Mouse (Mus musculus) lung, postnatal 36 days (tissue): ENCODE measurements around the gene Zfp592.
"Not testable (repeated sequence)": the region's sequence is repeated elsewhere in the genome, so short reads cannot be mapped to it uniquely, and the experiment has no call there.

Experiments used
- DNase-seq: peaks from one replicate; pipeline ENCODE4 v3.0.0; 2022; ENCODE audit warnings: mixed read lengths

Gene Zfp592

DNA sequence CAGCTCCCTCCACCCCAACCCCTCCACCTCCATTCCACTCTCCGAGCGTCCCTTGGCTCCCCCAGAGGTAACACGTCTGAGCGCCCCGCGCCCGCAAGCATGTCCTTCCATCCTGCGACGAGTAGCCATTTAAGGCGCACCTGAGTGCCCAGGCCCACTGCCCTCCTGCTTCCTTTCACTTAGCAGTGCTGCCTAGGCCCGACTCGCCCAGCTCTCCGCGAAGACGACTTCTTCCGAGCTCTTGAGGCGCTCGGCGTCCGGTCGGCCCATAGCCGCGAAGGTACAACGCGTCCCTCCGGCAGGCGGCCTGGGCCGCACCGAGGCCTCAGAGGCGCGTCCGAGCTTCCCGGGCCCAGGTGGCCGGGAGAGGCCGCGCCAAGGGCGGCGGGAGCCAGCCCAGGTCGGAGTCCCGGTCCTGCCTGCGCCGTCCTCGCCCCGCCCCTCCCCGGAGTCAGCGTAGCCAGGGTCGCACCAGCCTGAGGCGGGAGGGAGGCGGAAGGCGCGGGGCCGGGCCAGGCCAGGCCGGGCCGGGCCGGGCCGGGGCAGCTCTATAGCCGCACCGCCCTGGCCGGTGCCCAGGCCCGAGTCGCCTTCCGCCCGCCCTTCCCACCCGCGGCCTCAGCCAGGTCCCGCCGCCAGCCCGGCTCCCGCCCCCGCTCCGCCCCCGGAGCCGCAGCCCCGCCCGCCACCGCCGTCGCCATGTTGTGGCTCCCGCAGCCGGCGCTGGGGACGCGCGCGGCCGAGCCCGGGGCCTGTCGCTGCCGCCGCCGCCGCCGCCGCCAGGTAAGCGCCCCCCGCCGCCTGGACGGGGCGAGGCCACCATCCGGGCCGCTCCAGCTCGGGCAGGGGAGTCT, at the start of gene Zfp592:
TSS of gene Zfp592 (plus strand) at position 702 of the 854 bp plus-strand sequence.
- peak; percentile 85 for DNase-seq

DNA sequence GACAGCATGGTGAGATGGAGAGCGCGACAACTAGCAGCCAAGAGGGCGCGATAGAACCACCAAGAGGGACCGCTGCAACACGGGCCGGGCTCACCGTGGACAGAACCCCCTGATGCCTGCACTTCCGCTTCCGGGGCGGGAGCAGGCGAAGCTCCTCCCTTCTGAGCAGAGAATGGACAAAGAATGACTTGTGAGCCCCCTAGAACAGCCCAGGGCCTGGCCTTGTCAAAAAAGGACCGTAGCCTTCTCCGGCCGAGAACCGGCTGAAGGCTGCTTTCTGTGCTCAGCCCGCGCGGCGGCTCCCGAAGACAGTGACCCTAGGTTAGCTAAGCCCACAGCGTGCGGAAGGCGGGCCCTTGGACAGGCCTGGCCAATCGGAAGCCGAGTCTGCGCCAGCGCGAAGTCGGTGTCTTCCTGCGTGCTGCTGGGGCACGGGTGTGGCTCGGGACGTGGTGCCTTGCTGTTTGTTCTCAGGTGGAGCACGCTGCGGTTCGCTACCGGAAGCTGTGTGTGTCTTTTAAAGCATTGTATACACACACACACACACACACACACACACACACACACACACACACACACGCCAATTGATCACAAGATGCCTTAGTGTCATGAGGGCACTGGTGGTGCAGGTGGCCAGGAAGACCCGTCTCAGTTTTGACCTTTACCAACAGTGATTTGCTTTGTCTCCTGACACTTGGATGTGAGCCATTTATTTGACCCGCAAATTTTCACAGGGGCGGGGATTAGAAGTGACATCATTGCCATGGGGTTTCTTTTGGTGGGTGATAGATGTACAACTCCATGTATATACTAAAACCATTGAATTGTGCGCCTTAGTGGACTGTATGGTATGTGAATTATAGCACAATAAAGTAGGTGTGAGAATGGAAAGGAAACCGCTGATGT, 45.8 kb upstream of the Zfp592 start, which contains the start of gene Sec11a:
TSS of gene Sec11a (minus strand) at position 336 of the 906 bp plus-strand sequence.
- DNase-seq: peak; percentile 96

DNA sequence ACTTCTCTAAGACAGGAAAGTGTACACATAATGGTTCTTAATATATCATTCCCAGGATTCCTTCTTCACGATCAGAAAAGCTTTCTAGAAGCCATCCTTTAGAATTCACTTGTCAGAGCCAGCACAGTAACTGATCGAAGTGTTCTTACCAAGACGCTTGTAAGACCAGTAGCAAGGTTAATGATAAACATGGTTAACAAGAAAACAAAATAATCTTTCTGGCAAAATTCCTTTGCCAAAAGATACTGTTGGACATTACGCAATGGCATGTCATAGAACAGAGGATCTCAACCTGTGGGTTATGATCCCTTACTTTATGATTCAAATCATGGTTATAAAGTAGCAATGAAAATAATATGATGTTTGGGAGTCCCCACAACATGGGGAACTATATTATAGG, 42.0 kb upstream of the Zfp592 start:
- DNase-seq: no peak

DNA sequence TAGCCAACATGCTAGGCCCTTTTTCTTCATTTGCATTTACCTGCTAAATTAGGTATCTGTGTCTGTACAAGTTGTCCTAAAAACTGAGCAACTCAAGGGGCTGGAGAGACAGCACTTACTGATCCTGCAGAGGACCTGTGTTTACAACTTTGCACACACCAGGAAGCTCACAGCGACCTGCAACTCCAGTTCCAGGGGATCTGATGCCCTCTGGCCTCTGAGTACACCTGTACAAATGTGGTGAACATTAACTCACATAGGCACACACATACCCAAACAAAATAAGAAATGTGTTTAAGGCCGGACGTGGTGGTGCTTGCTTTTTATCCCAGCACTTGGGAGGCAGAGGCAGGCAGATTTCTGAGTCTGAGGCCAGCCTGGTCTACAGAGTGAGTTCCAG, 41.3 kb upstream of the Zfp592 start:
- DNase-seq: no peak

DNA sequence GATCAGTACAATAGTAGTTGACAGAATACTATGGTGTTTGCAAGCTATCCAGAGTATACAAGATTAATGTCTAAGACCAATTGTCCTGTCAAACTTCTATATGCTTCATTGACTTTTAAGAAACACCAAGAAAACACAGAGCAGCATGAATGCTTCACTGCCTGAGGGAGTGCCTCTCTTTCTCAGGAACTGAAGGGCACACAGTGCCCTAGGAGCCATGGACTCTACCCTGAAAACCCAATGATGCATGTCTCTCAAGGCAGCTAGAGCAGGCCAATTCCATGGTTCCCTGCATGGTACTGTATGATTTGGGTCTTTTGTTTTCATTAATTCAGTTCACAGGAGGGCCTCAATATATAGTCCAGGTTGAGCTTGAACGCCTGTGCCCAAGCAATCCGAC, 39.2 kb upstream of the Zfp592 start:
- no peak for DNase-seq

DNA sequence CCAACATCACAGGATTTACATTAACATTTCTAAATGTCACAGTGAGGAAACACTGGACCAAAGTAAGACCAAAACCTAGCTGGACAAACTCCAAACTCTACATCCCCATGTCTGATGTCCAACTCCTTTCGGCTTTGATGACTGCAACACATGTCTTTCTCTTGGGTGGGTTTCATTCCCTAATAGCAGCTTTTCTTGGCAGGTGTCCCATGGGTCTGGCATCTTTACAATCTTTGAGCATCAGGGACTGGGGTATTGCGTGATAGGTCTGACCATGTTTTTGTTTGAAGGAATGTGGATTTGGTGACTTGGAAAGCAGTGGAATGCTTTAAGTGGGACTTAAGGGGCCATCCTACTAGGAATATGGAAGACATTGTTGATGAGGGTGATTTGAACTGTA, 36.6 kb upstream of the Zfp592 start:
- no peak for DNase-seq

DNA sequence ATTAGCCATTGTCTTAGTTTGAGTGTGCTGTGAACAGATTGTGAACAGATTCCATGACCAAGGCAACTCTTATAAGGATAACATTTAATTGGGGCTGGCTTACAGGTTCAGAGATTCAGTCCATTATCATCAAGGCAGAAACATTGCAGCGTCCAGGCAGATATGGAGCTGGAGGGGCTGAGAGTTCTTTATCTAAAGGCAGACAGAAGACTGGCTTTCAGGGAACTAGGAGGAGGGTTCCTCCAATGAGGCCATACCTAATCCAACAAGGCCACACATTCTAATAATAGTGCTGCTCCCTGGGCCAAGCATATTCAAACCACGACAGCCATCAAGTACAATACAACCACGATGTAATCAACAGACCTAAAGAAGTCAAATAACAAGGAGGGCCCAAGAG, 34.5 kb upstream of the Zfp592 start:
- DNase-seq: no peak

DNA sequence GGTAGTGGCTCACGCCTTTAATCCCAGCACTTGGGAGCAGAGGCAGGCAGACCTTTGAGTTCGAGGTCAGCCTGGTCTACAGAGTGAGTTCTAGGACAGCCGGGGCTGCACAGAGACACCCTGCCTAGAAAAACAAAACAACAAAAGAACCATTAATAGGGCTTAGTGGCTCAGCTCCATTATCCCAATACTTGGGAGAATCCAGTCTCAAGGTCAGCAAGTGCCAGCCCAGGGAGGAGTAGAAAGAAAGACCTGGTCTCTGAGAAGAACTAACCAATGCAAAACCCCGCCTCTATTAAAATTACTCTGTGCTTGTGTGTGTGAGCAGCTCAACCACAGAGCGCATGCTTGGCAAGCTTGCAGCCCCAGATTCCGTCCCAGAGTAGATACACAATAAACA, 30.7 kb upstream of the Zfp592 start:
- no peak for DNase-seq

DNA sequence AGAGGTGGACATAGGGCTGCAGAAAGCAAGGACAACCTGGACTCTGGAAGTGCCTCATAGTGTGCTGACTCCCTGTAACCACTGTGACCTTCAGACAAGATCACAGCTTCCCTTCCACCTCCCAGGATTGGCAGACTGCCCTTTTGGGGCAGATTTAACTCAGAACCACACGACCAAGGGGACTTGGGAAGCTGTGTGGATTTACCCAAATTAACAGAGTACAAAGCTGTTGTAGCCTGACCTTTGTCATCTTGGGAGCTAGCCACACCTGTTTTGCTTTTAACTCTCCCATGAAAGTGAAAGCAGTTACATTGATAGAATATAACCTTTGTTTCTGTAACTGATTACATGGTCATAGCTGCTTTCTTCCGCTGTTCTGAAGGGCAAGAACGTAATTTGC, 22.6 kb upstream of the Zfp592 start:
- DNase-seq: no peak

DNA sequence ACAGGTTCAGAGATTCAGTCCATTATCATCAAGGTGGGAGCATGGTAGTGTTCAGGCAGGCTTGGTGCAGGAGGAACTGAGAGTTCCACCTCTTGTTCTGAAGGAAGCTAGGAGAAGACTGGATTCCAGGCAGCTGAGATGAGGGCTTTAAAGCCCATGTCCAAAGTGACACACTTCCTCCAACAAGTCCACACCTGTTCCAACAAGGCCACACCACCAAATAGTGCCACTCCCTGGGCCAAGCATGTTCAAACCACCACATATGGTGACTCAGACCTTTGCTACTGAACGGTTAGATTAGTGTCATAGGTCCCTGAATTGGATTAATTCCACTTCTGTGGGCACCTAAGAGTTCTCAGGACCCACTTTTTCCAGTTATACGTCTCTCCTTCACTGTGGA, 22.1 kb upstream of the Zfp592 start:
- no peak for DNase-seq

DNA sequence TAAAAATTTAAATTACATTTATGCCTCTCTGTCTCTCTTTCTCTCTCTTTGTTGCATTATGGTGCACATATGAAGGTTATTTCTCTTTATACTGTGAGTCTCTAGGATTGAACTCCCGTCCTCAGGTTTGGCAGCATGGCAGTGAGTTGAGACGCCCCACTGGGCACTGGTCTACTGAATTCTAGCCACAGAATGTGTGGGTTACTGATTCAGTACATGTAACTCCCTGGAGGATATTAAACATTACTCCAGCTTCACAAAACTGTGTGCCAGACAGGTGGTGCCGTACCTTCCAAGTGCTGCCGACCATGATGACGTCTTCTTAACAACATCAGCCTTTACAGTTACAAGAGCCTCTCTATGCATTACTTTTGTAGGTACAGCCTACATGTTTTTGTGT, 21.4 kb upstream of the Zfp592 start:
- no peak for DNase-seq

DNA sequence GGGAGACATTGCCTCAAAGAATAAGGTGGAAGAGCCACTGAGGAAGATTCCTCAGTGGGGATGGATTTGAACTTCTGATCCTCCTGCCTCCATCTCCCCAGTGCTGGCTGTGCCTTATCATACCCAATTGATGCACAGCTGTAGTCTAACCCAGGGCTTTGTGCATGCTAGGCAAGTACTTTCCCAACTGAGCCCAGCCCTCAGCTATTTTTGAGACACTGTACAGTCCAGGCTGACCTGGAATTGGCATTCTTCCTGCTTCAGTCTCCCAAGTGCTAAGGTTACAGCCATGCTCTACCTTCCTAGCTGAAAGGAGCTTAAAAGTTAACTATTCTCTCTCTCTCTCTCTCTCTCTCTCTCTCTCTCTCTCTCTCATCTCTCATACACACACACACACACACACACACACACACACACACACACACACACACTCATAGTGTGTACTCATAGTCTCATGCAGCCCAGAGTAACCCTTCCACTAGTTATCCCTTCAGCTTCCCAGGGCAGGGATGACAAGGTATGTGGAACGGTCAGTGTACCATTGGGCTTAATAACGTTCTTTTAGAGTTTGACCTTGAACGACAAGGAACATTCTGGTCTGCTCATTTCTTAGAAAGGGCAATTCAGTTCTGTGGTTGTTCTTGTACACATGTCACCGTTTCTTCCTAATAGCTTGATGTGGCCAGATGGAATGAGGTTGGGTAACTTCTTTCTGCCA, 20.4 kb upstream of the Zfp592 start:
- not testable (repeated sequence) for DNase-seq

DNA sequence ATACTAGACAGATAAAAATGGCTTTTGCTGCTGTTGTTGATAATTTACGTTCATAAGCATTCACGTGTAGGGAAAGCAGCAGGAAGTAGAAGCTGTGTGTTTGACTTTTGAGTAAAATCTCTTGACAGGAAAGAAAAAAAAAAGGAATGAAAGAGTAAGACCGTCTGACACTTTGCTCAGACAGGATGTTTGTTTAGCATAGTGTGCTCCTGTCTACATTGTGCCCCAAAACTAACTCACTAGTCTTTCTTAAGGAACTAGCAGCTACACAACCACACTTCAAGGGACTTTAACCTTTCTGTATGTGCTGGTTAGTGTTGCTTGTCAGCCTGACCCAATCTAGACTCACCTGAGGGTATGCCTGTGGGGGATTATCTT, 19.9 kb upstream of the Zfp592 start:
- DNase-seq: not testable (repeated sequence)

DNA sequence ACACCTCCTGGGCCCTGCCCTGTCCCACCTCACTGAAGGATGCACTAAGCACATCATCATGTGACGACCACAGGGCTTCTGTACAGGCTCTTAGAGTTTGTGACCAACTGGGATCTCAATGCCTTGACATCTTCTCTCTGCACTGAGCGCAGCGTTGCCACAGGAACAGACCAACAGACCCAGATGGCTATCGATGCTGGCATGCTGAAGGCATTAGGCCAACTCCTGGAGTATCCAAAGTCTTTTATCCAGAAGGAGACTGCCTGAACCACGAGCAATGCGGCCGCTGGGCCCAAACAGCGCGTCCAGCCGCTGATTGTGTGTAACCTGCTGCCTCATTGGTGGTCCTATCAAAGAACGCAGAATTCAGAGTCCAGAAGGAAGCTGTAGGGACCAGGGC, 12.9 kb upstream of the Zfp592 start:
- no peak for DNase-seq

DNA sequence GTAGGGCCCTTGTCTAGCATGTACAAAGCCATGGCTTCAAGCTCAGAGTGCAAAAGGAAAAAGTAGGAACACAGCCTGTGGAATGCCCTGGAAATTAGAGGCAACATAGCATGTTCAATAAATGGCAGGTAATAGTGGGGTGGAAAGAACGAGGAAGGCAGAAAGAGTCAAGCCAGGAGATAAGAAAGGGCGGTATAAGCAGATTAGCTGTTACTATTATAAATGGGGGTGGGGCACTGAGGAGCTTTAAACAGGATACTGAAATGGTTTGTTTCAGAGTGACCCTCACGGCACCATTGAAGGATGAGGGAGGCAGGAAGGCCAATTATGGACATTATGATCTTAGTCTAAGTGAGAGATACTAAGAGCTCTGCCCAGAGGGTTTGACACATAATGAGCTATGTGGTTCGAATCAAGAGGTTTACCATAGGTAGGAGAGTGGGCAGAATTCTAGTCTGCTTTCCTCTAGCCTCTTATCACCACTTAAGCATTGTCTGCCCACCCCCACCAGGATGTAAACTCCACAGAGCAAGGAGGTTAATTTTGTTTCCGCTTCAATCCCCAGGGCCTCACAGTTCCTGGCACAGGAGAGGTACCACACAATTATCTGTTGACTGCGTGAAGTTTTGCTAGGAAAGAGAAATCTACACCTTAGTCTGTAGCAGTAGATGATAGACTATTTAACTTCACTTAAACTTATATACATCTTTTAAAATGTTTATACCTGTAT, 6.9 kb upstream of the Zfp592 start:
- no peak for DNase-seq

DNA sequence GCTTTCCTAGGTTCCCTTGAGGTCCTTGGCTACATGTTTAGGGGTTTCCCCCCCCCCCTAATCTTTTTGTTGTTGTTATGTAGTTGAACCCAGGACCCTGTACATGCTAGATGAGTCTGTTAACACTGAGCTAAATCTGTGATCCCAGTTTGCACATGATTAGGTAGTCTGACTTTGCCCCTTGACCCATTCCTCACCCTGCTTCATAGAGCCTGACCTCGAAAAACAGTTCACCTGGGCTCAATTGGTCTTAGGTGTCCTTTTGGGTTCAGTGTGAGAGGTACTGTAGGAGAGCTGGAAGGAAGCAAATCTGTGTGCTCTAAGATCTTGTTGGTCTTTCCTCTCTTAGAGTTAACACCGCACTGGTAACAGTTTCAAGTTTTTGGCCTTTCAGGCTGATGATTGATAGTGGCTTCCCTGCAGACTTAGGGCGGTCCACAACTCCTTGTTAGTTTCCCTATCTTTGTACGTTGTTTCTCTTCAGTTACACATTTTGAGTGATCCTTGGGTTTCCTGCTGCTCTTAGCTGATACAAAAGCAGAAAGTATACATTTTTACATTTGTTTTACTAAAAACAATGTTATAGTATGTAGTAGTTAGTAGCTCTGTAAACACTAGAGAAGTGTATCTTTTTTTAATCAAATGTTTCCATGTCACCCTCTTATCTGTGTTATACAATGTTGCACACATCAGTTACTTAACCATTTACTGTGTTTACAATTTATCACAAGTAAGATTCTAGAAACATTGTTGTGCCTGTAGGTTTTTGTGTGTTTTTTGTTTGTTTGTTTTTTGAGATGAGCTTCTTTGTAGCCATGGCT, 5.5 kb upstream of the Zfp592 start:
- no peak for DNase-seq

DNA sequence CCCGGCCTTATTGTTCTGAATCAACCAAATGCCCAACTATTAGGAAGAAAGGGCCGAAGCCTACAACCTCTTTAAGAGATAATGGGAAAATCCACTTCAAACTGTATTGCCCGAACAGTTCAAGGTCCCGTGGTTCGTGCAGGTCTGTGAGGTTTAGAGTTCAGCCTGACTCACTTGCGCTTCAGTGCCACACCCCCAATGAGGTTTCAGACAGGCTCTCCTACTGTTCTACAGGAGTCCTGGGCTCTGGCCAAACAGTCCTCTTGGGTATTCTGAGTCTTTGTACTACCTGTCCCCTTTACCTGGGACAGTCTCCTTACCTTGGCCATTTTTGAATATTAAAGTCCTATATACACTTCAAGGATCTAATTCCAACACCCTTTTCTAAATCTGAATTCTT, 3.2 kb upstream of the Zfp592 start:
- DNase-seq: no peak

DNA sequence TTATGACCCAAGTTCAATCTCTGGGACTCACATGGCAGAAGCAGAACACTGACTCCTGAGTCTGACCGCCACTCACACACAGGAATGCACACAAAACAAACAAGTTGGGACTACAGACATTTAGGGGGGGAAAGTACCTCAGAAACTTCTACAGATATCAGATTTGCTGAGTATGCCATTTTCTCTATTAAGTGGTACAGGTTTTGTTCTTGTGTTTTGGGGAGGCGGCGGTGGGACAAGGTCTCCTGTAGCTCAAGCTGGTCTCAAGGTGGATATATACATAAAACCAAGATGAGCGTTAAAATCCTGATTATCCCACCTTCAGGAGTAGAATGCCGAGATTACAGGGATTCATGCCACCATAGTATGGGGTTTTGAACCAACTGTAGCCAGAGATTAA, 1.9 kb upstream of the Zfp592 start:
- no peak for DNase-seq

DNA sequence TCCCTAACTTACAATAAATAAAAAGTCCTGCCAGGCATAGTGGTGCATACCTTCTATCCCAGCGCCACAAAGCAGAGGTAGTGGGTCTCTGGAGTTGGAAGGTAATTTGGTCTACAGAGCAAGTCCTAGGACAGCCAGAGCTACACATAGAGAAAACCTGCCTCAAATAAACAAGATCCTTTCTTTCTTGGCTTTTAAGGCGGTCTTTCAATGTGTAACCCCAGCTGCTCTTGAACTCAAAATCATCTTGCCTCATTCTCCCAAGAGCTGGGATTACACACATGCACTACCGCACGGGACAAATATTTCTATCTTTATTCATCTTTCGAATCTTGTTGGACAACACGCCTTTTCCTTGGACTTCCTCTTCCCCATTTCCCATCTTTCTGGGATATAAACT, 1.4 kb upstream of the Zfp592 start:
- no peak for DNase-seq

DNA sequence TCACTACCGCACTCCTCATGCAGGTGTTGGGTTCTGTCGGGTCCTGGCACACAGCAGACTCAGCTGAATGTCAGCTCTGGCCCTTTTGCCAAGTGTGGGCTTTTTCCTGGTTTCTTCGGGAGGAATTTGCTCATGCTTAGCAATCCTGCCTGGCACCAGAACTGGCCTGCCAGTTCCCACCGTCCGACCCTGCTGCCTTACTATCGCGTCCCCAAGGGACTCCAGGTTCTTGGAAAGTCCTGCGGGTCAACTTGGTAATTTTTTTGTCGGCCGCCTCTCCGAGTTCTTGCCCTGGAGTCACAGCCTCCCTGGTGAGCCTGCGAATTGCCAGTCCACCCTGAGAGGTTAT, 876 bp upstream of the Zfp592 start:
- peak; percentile 22 for DNase-seq

DNA sequence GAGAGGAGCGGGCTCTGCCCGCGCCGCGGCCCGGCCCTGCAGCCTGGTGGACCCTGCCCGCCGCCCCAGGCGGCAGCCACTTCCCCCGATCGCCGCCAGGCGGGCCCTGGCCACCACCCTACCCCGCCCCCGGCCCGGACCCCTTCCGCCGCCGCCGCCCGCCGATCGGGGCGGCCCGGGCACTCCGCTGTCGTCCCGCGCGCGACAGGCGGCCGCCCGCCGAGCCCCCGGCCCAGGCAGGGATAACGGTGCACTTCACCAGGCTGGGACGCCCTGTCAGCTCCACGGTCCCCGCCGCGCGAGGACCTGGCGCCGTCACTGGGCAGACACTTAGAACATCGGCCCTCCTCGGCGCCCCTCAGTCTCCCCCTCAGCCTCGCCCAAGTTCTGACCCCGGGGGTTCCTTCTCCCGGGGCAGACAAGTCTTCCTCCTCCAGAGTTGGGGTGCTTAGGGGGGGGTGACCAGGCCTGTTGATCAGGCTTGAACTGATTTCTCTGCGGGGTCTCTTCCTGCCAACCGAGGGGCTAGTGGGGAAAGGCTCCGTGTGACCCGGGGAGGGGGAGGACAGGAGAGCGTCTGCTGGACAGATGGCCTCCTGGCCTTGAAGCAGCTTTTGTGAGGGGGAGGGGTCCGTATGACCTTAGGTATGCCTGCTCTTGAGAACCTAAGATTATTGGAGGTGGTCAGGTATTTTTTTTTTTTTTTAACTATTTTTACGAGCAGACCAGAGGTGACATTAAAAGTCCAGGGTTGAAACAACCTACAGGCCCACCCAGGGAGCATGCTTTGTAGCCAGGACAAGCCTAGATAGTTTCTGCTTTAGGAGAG, 567 bp downstream of the Zfp592 start:
- peak; percentile 57 for DNase-seq
